Mouse (Mus musculus) bone marrow macrophage, adult 2 months (primary cell): ENCODE results near the gene Olfr520.

Source experiments
- CTCF ChIP-seq: IDR thresholded peaks from 2 replicates; pipeline ENCODE4 v1.5.1; 2012; ENCODE audit warnings: low read depth, mild to moderate bottlenecking, low read length, moderate library complexity
- POLR2A ChIP-seq: IDR thresholded peaks from 2 replicates; pipeline ENCODE4 v1.6.1; 2012; ENCODE audit warnings: mild to moderate bottlenecking, low read depth, low read length, borderline replicate concordance

DNA sequence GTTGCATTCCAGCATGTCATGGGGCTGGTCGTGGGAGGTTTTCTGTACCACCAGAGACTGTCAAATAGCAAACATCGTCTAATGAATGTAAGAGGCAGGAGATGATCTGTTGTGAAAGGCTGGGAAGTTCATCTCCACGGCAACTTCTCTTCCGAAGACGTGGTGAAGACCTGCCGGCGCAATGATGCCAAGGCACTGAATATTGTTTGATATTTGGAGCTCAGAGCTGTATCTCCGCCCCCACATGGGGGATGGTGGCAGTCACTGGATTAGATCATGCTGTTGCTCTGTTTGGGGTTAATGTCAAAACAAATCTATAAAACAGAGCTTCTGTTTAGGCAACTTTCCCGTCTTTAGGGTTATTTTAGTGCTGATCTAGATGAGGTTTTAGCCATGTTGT, 9.2 kb downstream of the Olfr520 start:
- TF ChIP-seq POLR2A (no peak), CTCF (no peak)
